Mouse (Mus musculus) megakaryocyte, embryonic 14.5 days (primary cell): ENCODE data around the gene Hoxb4. TPM values are rescaled to one million over a fixed set of nuclear protein-coding genes. Genes with fewer than 3 reads are reported as not detected.
A peak's percentile ranks its signal among the peaks of the same experiment; 100 is the strongest.

Source experiments
- H3K27me3 ChIP-seq: replicated peaks from 2 replicates; pipeline ENCODE3; 2012; ENCODE audit warnings: inconsistent platforms
- H3K36me3 ChIP-seq: replicated peaks from 2 replicates; pipeline ENCODE3; 2012; ENCODE audit warnings: low read length, inconsistent platforms, mixed read lengths
- H3K4me1 ChIP-seq: 2 replicates; pipeline ENCODE4 v1.6.1; 2012; ENCODE audit warnings: inconsistent platforms
- H3K4me3 ChIP-seq: replicated peaks from 2 replicates; pipeline ENCODE3; 2012; ENCODE audit warnings: moderate library complexity, mild to moderate bottlenecking, inconsistent platforms
- H3K9me3 ChIP-seq: 2 replicates; pipeline ENCODE4 v1.6.1; 2012; ENCODE audit warnings: inconsistent platforms
- FLI1 ChIP-seq: IDR thresholded peaks from 2 replicates; pipeline ENCODE4 v1.6.1; 2012; ENCODE audit warnings: low read length, inconsistent platforms, mixed read lengths
- GATA1 ChIP-seq: IDR thresholded peaks from 3 replicates; pipeline ENCODE4 v1.6.1; 2012; ENCODE audit warnings: mixed read lengths, low read length, inconsistent platforms, borderline replicate concordance
- polyA plus RNA-seq: library from polyadenylated mRNA; stranded (reverse); fragments of >175 nt; gene quantifications from 2 replicates; pipeline ENCODE4 v1.2.3, GENCODE M21; 2012; ENCODE audit warnings: low replicate concordance; ENCODE audit not compliant: insufficient read depth

The Hoxb4 gene
- polyA plus RNA-seq, 1 experiment, result 4.5 TPM

- Histone ChIP-seq H3K27me3 (peaks cover 84% of the 10 kb centered on the region), H3K4me1 (peaks cover 10% of the 10 kb centered on the region), H3K9me3 (peaks cover 4% of the 10 kb centered on the region; the same call in 1 of the 2 replicates), H3K4me3 (no peak overlapping the region), H3K36me3 (no peaks in the 10 kb centered on the region)
- no peak for TF ChIP-seq FLI1
- no peak for TF ChIP-seq GATA1
These were observed 30.9 kb downstream of the Hoxb4 start for GRCm38 (mm10) chr11:96348988-96349387.

DNA sequence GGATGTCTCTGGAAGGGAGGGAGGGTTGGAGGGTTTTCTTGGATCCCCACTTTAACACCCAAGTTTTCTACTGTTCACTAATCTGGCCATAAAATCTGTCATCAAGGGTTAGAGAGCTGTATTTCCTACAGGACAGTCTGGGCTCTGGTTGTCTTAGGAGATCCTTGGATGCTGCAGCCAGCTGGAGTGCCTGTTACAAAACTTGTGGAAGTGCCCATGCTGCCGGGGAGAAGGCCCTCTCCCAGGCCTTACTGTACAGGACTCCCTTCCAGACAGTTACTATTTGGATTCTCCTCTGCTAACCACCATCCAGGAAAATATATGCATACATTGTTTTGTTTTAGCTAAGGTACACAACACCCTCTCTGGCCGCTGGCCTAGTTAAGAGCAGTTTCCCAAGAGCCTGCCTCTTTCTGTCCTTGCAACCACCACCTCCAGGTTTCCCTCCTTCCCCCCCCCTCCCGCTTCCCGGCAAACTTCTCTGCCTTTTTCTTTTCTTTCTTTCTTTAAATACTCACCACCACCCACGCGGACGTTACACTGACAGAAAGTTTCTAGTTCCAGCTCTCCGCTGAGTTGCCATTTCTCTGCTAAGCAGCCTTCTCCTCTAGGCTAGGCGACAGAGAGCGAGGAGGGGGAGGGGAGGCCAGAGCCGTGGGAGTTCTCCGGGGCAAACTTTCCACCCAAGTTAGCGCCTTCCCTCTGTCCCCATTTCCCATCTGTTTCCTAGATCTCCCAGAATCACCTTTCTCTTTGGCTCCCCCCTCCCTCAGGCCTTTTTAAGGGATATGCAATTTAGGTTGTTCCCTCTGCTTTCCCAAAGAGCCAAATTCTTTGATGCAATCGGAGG is 31.6 kb downstream of the Hoxb4 start:
- H3K4me3 ChIP-seq, result no peak overlapping the region
- H3K4me1 ChIP-seq, result peaks cover 10% of the 10 kb centered on the region
- no peak for TF ChIP-seq FLI1
- TF ChIP-seq GATA1, result no peak
- peaks cover 4% of the 10 kb centered on the region; the same call in 1 of the 2 replicates for H3K9me3 ChIP-seq
- no peaks in the 10 kb centered on the region for H3K36me3 ChIP-seq
- H3K27me3 ChIP-seq, result peaks cover 84% of the 10 kb centered on the region

- Histone ChIP-seq H3K4me3 (no peak within 1 kb of the TSS), H3K36me3 (no peaks in the 10 kb centered on the region), H3K27me3 (peaks cover 84% of the 10 kb centered on the region), H3K4me1 (peaks cover 10% of the 10 kb centered on the region), H3K9me3 (peaks cover 4% of the 10 kb centered on the region; the same call in 1 of the 2 replicates)
- TF ChIP-seq FLI1, result no peak
- no peak for TF ChIP-seq GATA1
These were observed 32.2 kb downstream of the Hoxb4 start, which contains the start of gene Hoxb2 for GRCm38 (mm10) chr11:96350341-96350624. Hoxb2 (plus strand) TSS chr11:96350525.

DNA sequence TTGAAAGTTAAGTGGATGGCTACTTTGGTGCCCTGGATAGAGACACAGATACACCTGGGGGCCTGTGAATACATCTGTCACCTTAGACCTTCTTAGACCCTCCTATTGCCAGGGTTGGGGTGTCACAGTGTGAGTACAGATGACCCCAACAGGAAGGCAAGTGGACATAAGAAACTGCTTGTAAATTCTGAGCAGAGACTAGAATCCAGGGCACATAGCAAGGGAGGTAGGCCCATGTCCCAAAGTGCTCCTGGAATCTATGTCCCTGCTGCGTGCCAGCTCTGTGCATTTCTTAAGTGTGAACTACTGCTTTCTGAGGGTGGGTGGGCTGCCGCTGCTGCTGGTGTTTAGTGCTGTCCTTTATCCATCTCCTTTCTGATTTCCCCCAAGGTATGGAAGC is 32.7 kb downstream of the Hoxb4 start:
- no peak overlapping the region for H3K4me3 ChIP-seq
- H3K4me1 ChIP-seq, result peaks cover 10% of the 10 kb centered on the region
- H3K36me3 ChIP-seq, result no peaks in the 10 kb centered on the region
- TF ChIP-seq FLI1 (no peak), GATA1 (no peak)
- peaks cover 2% of the 10 kb centered on the region; the same call in 1 of the 2 replicates for H3K9me3 ChIP-seq
- peaks cover 81% of the 10 kb centered on the region for H3K27me3 ChIP-seq

DNA sequence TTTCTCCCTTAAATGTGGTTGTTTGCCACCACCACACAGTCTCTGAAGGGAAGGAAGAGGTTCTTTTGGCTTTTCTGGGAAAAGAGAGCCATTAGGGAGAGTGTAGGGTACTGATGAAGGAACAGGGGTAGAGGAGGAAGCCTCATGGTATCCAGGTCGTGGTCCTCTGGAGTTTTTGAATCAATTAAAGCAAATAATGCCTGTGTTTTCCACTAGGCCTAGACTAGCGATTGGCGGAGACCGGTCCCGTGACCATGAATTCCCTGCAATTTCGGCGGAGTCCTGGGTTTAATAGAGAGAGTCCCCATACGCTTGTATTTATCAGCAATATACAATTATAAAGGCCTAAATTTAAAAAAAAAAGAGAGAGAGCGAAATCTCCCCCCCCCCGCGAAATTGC is 33.2 kb downstream of the Hoxb4 start:
- TF ChIP-seq FLI1, result no peak
- TF ChIP-seq GATA1, result no peak
- H3K9me3 ChIP-seq, result no peaks in the 10 kb centered on the region
- H3K4me1 ChIP-seq, result peaks cover 10% of the 10 kb centered on the region
- peaks cover 81% of the 10 kb centered on the region for H3K27me3 ChIP-seq
- H3K36me3 ChIP-seq, result no peaks in the 10 kb centered on the region
- no peak overlapping the region for H3K4me3 ChIP-seq

DNA sequence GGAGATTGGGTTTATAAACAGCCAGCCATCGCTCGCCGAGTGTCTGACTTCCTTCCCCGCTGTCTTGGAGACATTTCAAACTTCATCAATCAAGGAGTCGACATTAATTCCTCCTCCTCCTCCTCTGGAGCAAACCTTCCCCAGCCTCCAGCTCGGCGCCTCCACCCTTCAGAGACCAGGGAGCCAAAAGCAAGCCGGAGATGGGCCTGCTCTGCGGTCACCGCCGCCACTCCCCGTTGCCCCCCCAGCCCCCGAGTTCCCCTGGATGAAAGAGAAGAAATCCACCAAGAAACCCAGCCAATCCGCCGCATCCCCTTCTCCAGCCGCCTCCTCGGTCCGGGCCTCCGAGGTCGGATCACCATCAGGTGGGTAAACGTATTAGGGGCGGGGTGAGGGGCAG is 33.8 kb downstream of the Hoxb4 start:
- Histone ChIP-seq H3K36me3 (no peaks in the 10 kb centered on the region), H3K4me3 (peak overlapping the region; percentile 3), H3K27me3 (peaks cover 79% of the 10 kb centered on the region), H3K9me3 (no peaks in the 10 kb centered on the region), H3K4me1 (peaks cover 10% of the 10 kb centered on the region)
- TF ChIP-seq FLI1 (no peak), GATA1 (no peak)

GRCm38 (mm10) chr11:96352691-96353521 is 34.8 kb downstream of the Hoxb4 start:
- TF ChIP-seq GATA1 (no peak), FLI1 (no peak)
- Histone ChIP-seq H3K27me3 (peaks cover 83% of the 10 kb centered on the region), H3K4me1 (peaks cover 10% of the 10 kb centered on the region), H3K36me3 (no peaks in the 10 kb centered on the region), H3K4me3 (peak overlapping the region; percentile 86), H3K9me3 (no peaks in the 10 kb centered on the region)

DNA sequence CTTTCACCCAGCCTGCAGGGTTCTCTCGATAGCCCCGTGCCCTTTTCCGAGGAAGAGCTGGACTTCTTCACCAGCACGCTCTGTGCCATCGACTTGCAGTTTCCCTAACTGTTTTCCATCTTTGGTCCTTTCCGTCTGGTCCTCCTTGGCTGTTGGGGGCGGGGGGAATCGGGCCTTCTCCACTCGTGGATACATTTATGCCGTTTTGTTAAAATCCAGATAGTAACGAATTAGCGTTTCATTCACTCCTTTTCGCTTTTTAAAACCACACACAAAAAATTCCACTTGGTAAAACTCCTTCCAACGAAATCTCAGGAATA is 35.4 kb downstream of the Hoxb4 start:
- no peak for TF ChIP-seq FLI1
- no peak for TF ChIP-seq GATA1
- Histone ChIP-seq H3K9me3 (no peaks in the 10 kb centered on the region), H3K36me3 (no peaks in the 10 kb centered on the region), H3K4me3 (peak overlapping the region; percentile 86), H3K4me1 (peaks cover 10% of the 10 kb centered on the region), H3K27me3 (peaks cover 81% of the 10 kb centered on the region)

DNA sequence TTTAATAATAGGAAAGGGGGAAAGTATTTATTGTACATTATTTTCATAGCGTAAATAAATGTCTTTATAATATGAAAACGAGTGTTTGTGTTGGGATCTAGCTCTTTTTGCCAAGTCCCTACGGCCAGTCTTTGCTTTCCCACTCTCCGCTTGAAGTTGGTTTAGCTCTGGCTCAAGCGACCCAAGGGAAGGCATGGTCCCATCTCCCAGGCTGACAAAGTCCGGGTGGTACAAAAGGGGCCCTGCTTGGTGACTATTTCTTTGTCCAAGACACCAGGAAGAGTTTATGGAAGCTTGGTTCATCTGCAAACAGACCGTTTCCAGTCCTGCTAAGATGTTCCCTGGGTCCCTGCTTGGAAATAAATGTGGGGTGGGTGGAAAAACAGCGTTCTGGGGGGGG is 35.9 kb downstream of the Hoxb4 start:
- Histone ChIP-seq H3K9me3 (no peaks in the 10 kb centered on the region), H3K27me3 (peaks cover 81% of the 10 kb centered on the region), H3K4me1 (peaks cover 10% of the 10 kb centered on the region), H3K4me3 (no peak overlapping the region), H3K36me3 (no peaks in the 10 kb centered on the region)
- TF ChIP-seq GATA1 (no peak), FLI1 (no peak)

DNA sequence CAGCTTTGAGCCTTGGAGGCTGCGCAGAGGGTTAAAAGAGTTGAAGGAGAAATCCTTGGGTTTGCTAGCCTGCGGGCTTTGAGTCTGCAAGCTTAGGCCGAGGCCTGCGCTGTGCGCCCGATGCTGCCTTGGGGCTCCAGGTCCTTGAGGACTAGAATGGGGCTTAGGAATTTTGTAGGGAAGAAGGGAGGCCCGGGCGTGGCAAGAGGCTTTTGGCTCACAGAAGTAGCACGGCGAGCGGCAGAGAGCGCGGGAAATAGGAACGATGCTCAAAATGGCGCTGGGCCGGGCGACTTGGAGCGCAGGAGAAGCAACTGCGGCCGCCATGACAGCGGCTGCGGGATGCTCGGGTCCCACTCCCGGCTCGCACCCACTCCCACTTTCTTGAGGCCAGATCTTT is 36.3 kb downstream of the Hoxb4 start:
- Histone ChIP-seq H3K4me3 (no peak overlapping the region), H3K27me3 (peaks cover 79% of the 10 kb centered on the region), H3K4me1 (peaks cover 10% of the 10 kb centered on the region), H3K9me3 (no peaks in the 10 kb centered on the region), H3K36me3 (no peaks in the 10 kb centered on the region)
- no peak for TF ChIP-seq FLI1
- no peak for TF ChIP-seq GATA1
